Mouse (Mus musculus) cerebellum, postnatal 10 days (tissue): Measurements from ENCODE around the gene Ccdc189.
A peak's percentile ranks its signal among the peaks of the same experiment; 100 is the strongest.
"Not testable (repeated sequence)": the region's sequence is repeated elsewhere in the genome, so short reads cannot be mapped to it uniquely, and the experiment has no call there.

Source experiments
- DNase-seq, 2 experiments: peaks; one replicate each; pipeline ENCODE4 v3.0.0; 2021; ENCODE audit warnings: mixed read lengths in 2 of 2

Ccdc189 gene

GRCm38 (mm10) chr7:127588011-127588871 lies at the start of gene Ccdc189, which contains the start of gene Rnf40:
Gene Ccdc189 (minus strand): TSS chr7:127588595.
Gene Rnf40 (plus strand): TSS chr7:127588767.
- peak; percentile 93 to 96 for DNase-seq

GRCm38 (mm10) chr7:127636963-127637362 lies 48.6 kb upstream of the Ccdc189 start:
- peak; percentile 87 to 89 for DNase-seq

GRCm38 (mm10) chr7:127631416-127631815 lies 43.0 kb upstream of the Ccdc189 start:
- no peak for DNase-seq

- DNase-seq = no peak
Observed at GRCm38 (mm10) chr7:127628646-127629045, 40.3 kb upstream of the Ccdc189 start.

- DNase-seq = no peak
Observed at GRCm38 (mm10) chr7:127626471-127626870, 38.1 kb upstream of the Ccdc189 start.

- no peak for DNase-seq
Observed at GRCm38 (mm10) chr7:127626039-127626438, 37.6 kb upstream of the Ccdc189 start.

GRCm38 (mm10) chr7:127618402-127618801 lies 30.0 kb upstream of the Ccdc189 start:
- not testable (repeated sequence) for DNase-seq

GRCm38 (mm10) chr7:127617962-127618361 lies 29.6 kb upstream of the Ccdc189 start:
- no peak for DNase-seq

- no peak for DNase-seq
Observed at GRCm38 (mm10) chr7:127616881-127617280, 28.5 kb upstream of the Ccdc189 start.

- DNase-seq = peak in 1 of 2 experiments; percentile 14
Observed at GRCm38 (mm10) chr7:127616336-127616735, 27.9 kb upstream of the Ccdc189 start.

- DNase-seq = peak; percentile 92 to 95
Observed at GRCm38 (mm10) chr7:127614891-127615843, 26.8 kb upstream of the Ccdc189 start, which contains the start of gene Zfp629. Gene Zfp629 (minus strand): TSS chr7:127615797.

GRCm38 (mm10) chr7:127614511-127614890 lies 26.1 kb upstream of the Ccdc189 start:
- DNase-seq = peak; percentile 53 to 57

GRCm38 (mm10) chr7:127614091-127614490 lies 25.7 kb upstream of the Ccdc189 start:
- peak in 1 of 2 experiments; percentile 16 for DNase-seq

GRCm38 (mm10) chr7:127613501-127613900 lies 25.1 kb upstream of the Ccdc189 start:
- DNase-seq = peak in 1 of 2 experiments; percentile 3

- peak in 1 of 2 experiments; percentile 2 for DNase-seq
Observed at GRCm38 (mm10) chr7:127611561-127611960, 23.2 kb upstream of the Ccdc189 start.

- peak in 1 of 2 experiments; percentile 1 for DNase-seq
Observed at GRCm38 (mm10) chr7:127611011-127611410, 22.6 kb upstream of the Ccdc189 start.

- peak in 1 of 2 experiments; percentile 1 for DNase-seq
Observed at GRCm38 (mm10) chr7:127607150-127607549, 18.8 kb upstream of the Ccdc189 start.

- no peak for DNase-seq
Observed at GRCm38 (mm10) chr7:127604256-127604655, 15.9 kb upstream of the Ccdc189 start.

GRCm38 (mm10) chr7:127602903-127603302 lies 14.5 kb upstream of the Ccdc189 start:
- no peak for DNase-seq

GRCm38 (mm10) chr7:127601735-127602134 lies 13.3 kb upstream of the Ccdc189 start:
- no peak for DNase-seq

- DNase-seq = no peak
Observed at GRCm38 (mm10) chr7:127600612-127601011, 12.2 kb upstream of the Ccdc189 start.

- DNase-seq = no peak
Observed at GRCm38 (mm10) chr7:127596747-127597146, 8.4 kb upstream of the Ccdc189 start.

- DNase-seq = no peak
Observed at GRCm38 (mm10) chr7:127592575-127592974, 4.2 kb upstream of the Ccdc189 start.
